Mouse (Mus musculus) urinary bladder, postnatal 14 days (tissue): ENCODE data around the gene Sugct.

ENCODE experiments used
- DNase-seq: peaks from one replicate; pipeline ENCODE4 v3.0.0; 2021; ENCODE audit warnings: low spot score

Gene Sugct

DNA sequence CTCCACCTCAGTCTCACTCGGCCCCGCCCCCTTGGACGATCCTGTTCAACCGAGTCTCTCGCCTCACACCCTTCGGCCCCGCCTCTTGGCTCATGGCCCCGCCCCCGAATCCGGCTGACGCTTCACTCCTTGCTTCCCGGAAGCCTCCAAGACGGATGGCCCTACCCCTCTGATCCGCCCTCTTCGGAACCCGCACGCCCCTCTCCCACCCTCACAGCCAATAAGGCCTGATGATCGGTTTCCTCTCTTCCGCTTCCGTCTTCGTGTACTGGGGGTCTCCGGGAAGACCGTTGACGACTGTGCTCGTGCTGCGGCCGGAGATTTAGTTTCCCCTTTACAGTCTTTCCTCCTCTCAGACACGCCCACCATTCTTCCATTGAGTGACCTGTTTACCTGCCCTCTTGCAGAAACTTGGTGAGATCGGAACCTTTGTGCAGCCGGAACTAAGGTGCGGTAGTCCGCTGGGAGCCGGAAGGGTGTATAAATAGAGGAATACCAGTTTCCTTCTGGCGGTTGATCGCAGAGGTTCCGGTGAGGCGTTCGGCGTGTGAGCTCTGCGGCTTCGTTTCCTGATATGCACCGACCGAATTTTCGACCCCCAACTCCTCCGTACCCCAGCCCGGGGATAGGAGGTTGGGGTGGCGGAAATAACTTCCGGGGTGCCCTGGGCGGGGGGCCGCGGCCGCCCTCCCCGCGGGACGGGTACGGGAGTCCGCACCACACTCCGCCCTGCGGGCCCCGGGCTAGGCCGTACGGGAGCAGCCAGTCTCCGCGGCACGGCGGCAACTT is at the start of gene Sugct, which contains the start of gene Mplkip:
Gene Sugct, minus strand, starts transcription at position 643 of the 789 bp plus-strand sequence.
Gene Mplkip, plus strand, starts transcription at position 282 of the 789 bp plus-strand sequence.
- DNase-seq = peak; percentile 100

DNA sequence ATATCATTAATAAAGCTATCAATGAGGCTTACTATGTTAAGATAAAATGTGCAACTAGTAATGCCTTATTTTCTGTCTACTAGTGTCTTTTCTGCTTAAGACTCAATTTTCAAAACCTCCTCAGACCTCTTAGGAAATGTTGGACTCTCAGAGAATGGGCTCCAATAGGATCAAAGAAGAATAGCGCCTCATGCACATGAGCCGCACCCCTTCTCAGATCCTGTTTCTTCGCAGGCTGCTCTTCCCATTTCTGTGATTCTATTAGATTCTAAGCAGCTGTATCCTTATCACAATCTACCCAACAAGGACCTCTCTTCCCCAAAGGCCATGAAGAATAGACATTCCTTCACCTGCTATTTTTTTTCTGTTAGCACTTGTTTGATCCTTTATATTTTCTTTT is 33.4 kb upstream of the Sugct start:
- no peak for DNase-seq

DNA sequence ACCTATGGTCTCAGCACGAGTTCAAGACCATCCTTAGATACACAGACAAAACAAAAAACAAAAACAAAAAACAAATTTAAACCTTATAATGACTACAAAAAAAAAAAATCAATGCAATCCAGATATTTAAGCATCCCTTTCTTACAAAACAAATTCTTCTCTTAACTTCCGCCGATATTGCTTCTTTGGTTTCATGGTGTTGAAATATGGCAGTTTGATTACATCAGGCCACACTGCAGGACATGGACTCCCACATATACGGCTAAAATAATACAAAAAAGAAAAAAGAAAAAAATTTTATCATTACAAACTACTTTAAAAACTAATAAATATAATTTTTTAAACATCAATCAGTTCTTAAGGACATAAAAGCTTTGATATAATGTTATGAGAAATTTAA is 32.6 kb upstream of the Sugct start:
- DNase-seq = no peak

DNA sequence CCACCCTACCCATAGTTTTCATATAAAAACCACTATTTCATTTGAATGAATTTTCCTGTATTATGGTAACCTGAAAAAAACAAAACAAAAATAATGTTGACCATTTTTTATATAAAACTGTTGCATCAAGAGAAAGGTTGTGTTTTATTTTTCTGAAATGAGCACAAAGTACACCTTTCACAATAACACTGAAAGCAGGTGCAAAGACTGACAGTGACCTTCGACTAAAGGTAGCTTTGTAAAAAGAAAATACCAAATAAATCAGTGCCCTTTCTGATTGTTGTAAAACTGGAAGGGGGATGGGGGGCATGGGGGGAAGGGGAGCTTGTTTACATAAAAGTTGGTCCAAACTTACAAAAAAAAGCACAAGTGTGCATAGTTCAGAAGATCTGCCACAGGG is 22.0 kb upstream of the Sugct start:
- DNase-seq = no peak

DNA sequence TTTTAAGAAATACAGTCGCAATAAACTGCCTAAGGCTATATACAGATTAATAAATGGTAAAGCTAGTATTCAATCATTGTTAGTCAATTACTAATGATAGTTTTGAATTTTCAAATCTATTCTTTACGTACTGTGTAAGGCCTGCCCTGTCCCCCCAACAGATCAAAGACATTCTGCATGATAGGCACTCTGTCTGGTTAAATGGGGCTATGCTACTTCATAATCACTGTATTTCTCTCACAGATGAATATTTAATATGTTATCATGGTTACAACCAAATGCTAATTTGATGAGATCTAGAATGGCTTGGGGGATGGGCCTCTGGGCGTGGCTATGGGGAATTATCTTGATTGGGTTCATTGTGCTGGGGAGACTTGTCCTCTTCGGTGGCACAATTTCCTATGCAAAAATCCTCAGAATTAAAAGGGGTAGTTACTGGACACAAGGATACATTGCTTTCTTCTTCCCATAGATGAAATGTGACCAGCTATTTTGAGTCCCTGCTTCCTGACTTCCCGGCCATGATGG is 13.5 kb upstream of the Sugct start:
- no peak for DNase-seq

DNA sequence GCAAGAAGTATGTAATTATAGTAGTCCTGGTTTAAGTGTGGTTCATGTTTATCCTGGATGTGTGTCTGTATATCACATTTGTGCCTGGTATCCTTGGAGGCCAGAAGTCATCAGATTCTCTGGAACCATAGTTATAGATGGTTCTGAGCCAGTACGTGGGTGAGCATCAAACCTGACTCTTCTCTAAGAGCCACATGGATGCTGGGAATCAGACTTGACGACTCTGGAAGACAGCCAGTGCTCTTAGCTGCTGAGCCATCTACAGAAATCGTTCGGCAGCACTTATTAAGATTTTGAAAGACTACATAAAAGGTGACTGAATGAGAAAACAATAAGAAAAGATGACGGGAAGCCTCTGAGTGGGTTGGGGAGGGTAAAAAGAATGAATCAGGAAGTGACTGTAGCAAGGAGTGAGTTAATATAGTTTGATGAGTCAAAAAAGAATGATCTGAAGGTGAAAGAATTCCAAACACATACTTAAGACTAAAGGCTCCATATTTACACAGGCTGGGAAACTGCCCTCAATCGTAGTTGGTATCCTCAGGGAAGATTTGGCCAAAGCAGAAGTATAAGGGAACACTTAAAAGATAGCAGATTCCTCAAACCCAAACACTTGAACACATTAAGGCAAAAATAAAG is 10.0 kb upstream of the Sugct start:
- DNase-seq = no peak

DNA sequence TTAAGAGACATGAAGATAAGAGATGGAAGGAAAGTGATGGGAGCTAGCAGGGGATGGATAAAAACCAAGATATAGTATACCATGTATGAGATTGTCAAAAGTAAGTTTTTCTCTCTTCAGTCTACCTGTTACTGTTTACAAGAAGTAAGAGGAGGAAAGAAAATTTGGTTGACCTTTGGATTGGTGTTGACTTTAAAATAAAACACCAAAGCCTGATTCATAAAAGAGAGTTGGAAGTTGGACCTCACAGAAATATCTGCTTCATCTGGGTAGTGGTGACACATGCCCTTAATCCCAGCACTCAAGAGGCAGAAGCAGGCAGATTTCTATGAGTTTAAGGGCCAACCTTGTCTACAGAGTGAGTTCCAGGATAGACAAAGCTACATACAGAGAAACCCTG is 7.0 kb upstream of the Sugct start:
- DNase-seq = no peak

DNA sequence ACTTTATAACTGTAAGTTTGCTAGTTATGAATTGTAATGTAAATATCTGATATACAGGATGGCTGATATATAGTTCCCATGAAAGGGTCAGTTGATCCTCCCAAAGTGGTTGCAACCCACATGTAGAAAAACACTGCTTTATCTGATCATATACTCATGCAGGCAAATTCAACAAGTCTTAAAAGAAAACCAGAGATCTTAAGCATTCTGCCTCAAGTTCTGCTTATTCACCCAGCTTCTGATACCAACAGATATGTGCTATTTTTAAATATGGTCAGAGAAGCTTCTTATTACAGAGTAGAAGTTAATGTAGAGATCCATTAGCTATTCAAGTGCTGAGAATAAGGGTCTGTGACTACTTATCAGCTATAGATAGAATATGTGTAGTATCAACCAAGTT is 6.0 kb upstream of the Sugct start:
- no peak for DNase-seq

DNA sequence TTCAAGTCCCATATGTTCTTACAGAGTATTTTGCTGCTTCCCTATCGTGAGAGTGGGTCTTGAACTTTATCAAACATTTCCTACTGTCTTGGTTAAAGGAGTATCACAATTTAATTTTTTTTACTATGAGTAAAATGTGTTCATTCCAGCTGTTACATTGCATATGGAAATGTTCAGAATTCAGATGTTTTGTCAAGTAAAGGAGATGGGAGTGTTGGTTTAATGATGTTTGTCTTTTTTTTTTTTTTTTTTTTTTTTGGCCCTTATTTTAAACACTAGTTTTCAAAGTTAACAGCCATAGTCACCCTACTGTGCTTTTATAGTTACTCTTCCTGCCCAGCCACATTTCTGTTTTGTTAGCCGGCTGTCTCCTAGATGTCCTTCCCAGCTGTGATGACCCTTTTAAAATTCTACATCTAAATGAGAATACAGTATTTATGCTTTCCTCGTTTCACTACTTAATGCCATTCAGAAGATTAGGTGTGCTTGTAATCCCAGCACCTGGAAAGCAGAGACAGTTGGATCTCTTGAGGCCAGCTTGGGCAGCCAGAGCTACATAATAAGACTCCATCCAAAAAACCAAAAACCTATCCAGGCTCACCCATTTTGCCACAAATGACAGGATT is 4.8 kb upstream of the Sugct start:
- no peak for DNase-seq

DNA sequence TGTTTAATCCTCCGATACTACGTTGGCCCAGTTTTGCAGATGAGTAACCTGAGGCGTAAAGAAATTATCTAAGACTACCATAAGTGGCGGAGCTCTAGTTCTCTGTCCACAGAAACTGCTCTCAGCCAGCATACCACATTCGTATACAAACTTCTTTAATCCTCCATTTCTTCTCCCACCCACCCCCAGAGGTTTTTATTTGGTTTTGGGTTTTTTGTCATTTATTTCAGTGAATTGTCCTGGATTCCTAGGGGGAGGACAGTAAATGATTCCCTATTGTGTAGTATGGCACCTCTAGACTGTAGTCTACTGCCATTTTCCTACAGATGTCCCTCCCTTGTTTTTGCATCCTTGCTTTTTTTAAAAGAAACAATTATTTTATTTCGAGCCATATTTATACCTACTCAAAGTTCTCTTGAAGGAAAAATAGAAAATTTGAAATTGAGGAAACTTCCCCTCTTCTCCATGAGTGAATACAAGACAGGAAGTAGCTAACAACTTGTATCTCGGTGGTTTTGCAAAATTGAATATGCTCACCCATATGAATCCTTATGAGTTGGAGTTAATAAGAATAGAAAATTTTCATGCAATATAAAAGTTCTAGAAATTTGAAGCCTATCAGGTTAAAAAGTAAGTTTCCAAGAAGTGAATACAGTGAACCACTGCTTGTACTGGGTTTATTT is 686 bp upstream of the Sugct start:
- no peak for DNase-seq

DNA sequence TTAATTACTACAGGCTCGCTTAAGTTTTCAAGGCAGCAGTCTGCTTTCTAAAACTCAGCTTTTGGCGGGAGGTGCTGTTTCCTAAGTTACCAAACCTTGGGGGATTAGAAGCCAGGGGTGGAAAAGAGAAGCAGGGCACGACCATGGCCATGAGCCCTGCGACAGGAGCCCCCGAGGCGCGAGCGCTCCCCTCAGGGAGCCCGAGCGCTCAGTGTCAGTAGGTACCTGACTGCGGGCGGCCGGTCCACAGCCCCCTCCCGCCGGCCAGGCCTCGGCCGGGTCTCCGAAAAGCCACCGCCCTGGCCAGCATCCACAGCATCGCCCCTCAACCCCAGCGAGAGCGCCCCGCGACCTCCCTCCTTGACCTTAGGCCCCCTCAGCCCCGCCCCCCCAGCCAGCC is 939 bp downstream of the Sugct start:
- no peak for DNase-seq

DNA sequence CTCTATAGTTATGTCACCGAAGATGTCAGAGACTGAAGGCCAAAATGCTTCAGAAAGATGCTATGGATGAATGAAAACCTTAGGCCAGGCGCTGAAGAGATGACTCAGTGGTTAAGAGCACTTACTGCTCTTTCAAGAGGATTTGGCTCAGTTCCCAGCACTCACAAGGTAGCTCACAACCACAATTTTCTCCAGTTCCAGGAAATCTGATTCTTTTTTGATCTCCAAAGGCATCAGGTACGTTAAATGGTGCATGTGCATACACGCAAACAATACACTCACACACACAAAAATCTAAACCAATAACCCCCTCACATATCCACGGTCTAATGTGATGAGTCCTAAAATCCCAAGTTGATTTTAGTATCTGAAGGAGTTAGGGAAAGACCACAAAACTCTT is 1.5 kb downstream of the Sugct start:
- DNase-seq = no peak

DNA sequence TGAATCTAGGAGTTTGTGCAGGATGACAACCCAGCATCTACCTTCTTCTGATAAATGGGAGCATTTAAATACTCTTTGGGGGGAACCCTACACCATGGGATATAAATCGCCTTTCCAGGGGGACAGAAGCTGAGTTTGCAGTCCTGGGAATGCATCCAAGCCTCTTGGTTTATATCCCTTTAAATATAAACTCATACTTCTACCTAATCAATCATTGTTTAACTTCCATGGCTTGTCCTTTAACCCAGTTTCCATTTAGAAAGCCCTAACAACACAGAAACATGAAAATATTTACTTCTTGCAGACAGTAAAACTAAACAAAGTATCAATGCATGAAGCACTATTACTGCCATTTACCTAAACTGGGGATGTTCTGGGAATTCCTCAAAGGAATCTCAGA is 3.9 kb downstream of the Sugct start:
- DNase-seq = no peak

DNA sequence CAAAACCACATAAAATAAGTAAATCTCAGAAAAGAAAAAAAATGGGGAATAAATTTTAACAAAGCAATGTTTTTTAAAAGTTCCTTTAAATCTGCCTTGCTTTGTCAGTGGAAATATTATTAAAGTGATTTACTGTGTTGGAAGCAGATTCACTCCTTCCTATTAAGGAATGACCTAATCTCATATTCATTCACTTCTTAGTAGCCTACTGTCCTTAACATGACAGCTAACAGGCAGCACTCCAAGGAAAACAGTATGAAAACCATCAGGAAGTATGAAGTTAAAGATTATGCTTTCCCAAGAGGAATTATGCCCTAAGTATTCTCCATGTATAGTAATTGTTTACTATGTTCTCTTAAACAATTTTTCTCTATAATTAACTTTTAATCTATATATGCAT is 4.7 kb downstream of the Sugct start:
- no peak for DNase-seq

DNA sequence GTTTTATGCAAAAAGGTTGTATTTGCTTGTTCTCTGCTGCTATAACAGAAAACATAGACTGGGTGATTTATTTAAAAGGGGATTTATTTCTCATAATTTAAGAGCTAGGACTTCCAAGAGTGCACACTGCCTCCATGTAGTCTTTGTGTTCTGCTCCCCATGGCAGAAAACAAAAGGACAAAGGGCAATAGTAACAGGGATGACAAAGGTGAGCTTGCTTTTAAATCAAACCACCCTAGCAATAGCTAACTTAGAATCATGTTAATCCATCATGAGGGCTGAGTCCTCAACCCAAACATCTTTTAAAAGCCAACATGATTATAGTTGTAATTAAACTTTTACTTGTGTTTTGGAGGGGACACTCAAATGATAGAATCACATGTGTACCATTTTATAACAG is 5.9 kb downstream of the Sugct start:
- DNase-seq = no peak

DNA sequence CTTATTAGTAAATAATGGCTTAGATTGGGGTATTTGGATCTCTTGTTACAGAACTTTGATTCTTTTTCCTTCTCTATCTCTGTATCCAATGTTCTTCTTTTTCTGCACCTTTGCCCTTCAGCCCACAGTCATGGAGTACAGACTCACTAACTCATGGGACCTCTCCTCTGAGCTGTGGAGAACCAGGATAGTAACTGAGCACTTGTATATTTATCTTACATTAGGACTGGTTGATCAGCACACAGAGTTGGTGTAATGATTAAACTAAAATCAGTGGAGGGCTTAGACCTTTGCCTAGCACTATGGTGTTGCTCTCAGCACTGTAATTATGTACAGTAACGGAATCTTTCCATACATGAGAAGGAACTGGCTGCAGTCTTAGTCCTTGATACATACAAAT is 24.2 kb downstream of the Sugct start:
- no peak for DNase-seq

DNA sequence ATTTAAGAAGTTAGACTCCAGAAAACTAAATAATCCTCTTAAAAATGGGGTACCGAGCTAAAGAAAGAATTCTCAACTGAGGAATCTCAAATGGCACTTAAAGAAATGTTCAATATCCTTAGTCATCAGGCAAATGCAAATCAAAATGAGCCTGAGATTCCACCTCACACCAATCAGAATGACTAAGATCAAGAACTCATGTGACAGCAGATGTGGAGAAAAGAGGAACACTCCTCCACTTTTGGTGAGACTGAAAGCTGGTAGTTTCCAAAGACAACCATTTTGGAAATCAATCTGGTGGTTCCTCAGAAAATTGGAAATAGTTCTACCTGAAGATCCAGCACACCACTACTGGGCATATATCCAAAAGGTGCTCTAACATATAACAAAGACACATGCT is 28.0 kb downstream of the Sugct start:
- DNase-seq = no peak

DNA sequence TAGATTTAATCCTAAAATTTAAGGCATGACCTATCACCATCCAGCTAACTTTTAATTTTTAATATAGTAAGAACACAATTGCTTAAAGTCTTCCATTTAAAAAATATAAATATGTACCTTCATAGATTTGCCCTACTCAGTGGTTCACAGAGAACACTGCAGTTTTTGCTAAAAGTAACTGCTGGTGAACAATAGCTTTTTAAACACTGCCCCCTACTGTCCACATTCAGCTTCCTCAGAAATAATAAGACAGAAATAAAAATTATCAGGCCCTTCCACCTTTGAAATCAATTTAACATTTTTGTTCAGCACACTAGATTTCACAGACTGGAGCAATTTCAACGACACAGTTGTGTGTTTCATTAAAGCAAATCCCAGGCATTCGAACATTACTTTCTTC is 53.1 kb downstream of the Sugct start:
- no peak for DNase-seq

DNA sequence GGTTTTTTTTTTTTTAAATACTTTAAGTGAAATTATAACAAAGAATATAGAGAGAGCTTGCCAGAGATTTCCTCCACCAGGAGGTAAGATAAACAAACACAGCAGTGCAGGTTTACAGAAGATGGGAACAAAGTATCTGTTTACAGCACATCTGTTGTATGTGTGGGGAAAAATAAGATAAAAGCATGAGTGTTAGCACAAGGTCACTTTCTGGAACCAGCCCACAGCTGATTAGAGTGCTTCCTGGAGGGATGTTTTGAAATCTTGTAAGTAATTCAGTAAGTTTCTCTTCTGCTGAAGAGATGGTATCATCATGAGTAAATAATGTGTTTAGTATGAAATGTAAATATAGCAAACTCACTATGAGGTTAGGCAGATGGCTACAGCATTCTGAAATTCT is 57.3 kb downstream of the Sugct start:
- DNase-seq = no peak

DNA sequence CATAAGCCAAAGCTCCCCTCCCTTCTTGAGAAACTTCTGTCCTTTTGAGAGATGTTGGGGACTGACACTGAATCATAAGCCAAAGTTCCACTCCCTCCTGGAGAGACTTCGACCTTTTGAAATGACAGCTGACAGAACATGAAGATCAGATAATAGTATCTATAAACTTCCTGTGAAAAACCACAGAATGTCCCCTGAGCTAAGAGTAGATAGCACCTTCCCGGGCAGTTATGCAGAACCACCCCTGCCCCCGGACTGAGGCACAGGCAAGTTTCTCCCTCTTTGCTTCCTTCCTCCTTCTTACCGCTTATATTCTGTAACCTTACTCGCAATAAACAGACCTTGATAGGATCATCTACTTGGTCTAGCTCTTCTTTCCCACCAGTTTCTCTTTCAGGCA is 68.2 kb downstream of the Sugct start:
- DNase-seq = no peak

DNA sequence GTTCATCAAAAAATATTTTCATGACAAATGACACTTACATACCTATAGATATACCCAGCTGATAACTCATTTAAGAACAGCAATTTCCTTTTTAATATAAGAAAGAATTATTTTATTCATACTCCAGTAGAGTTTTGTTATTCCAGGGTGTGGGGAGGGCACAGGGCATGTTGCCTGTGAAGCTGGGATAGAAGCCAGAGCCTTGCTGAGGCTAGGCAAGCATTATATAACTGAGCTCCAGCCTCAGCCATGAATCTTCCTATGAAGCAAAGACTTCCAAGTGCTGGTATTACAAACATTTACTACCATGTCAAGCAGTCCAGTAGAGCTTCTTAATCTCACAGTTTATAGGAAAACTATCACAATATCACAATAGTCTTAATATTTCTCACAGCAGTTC is 70.4 kb downstream of the Sugct start:
- DNase-seq = no peak

DNA sequence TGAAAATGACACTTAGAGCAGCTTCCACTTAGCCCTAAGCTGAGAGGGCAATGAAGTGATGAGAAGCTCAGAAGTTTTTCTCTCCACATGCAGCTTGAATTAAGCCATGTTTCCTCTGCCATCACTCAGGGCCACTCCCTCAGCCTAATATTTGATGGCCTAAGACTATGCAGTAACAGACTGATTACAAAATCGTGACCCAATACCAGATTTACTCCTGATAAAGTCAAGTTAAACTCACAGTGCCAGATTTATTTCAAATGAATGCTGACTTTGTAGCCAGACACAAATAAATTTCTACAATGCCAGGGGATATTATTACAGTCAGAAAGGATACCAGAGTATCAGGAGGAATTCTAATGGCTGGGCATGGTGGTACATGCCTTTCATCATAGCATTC is 89.1 kb downstream of the Sugct start:
- DNase-seq = no peak

DNA sequence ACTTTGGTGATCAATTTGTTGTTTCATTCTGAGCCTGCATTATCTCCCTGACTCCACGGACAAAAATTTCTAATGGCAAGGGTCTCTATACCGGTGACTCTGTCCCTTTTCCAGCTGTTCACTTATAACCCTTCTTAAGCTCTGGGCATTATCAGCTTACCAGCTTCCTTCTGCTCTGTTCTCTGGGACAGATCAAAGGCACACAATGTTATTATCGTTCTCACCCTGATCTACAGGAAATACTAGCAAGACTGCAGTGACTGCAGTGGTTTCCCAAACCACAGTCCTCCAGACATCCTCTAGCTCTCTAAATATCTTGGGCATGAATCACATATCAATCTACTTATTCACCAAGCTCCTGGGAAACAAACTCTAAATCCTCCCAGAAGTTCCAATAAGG is 90.7 kb downstream of the Sugct start:
- no peak for DNase-seq
